Mouse (Mus musculus) c-Kit-negative CD71-positive TER-119-positive erythroid progenitor cells, embryonic 14.5 days (primary cell): ENCODE data around the gene Cdca5.
"Not testable (repeated sequence)": the region's sequence is repeated elsewhere in the genome, so short reads cannot be mapped to it uniquely, and the experiment has no call there.

Experiments used
- DNase-seq: peaks from one replicate; pipeline ENCODE4 v3.0.0-alpha.2; 2013; ENCODE audit warnings: low read depth, low spot score

The Cdca5 gene

DNA sequence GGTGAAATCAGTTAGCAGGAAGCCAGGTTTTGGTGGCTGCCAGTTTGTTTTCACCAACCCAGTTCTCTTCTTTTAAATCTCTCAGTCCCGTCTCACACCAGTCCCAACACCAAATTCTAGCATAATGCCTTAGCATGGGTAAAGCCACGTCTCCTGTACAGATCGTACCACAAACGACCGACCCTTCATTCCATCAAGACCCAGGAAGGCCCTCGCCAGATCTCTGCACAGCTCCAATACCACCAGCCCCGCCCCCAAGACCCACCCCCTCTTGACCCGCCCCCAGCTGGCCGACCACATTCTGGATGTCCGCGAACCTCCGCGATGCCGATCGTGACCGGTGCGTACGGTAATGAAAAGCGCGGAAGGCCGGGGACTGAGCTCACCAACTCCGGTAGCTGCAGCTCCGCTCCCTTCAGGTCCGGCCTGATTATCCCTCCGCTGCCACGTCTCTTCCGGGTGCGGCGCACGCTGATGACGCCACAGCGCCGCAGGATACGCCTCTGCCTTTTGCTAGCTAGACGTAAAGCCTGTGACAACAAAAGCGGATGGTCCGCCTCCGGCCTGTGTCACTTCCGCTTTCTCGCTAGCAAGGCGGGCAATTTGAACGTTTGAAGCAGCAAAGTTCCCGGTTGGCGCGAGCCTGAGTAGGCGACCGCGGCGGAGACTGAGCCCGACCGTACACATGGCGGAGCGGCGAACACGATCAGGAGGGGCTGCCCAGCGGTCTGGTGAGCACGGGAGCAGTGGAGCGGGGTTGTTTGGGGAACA lies at the start of gene Cdca5, which contains the start of gene Zfpl1:
Gene Cdca5, plus strand, starts transcription at position 506 of the 771 bp plus-strand sequence.
Gene Zfpl1, minus strand, starts transcription at position 479 of the 771 bp plus-strand sequence.
- DNase-seq: peak; percentile 98

DNA sequence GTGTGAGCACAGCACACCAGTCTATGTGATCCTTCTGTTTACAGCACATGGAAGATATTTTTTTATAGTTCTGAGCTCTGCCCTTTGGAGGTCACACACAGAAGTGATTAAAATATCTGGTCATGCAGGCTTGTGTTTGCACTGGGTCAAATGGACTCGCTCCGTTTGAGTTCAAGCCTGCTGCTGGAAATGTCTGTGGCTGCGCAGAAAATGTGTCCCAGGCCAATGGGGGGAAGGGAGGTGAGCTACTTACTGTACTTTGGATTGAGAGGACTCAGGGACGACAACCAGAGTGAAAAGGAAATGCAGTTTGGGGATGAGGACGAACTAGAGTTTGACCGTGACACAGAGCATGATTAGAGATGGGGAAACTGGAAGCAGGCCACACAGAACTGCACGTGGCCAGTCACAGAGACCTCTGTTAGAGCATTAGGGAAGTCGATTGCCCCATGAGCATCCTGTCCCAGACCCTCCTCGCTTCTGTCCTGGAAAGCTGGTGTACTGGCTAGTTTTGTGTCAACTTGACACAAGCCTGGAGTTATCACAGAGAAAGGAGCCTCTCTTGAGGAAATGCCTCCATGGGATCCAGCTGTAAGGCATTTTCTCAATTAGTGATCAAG lies 48.7 kb upstream of the Cdca5 start:
- DNase-seq: no peak

DNA sequence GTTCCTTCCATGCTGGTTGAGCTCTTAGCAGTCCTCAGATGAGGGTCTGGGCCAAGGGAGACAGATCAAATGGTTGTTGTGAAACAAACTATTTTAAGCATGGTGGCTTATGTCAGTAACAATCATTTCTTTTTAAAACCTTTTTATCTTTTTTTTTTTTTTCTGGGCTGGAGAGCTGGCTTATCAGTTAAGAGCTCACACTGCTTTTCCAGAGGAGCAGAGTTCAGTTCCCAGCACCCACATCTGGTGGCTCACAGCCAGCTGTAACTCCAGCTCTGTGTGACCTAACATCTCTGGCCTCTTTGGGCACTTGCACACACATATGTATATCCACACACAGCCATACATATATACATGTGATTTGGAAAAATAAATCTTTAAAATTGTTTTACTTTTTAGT lies 47.1 kb upstream of the Cdca5 start:
- no peak for DNase-seq

DNA sequence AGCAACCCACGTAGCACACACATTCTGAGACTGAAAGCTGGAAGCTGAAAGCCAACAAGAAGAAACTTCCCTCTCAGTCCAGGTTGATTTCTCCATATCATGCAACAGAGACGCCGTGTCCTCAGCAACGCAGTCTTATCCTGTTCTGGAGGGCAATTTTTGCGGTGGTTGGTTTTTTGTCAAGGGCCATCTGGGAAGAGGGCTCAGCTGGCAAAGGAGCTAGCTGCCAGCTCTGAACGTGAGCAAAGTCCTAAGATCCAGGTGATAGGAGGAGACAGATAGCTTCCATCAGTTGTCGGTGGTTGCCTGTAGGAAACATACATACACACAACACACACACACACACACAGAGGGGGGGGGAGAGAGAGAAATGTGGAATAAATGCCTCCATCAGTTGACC lies 46.5 kb upstream of the Cdca5 start:
- DNase-seq: no peak

DNA sequence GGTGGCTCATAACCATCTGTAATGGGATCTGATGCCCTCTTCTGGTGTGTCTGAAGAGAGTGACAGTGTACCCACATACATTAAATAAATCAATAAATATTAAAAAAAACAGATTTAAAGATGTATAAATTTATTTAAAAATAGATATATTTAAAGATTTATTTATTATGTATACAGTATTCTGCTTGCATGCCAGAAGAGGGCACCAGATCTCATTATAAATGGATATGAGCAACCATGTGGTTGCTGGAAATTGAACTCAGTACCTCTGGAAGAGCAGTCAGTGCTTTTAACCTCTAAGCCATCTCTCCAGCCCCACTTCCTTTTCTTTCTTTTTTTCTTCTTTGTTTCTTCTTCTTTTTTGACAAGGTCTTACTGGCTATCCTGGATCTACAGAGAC lies 44.8 kb upstream of the Cdca5 start:
- no peak for DNase-seq

DNA sequence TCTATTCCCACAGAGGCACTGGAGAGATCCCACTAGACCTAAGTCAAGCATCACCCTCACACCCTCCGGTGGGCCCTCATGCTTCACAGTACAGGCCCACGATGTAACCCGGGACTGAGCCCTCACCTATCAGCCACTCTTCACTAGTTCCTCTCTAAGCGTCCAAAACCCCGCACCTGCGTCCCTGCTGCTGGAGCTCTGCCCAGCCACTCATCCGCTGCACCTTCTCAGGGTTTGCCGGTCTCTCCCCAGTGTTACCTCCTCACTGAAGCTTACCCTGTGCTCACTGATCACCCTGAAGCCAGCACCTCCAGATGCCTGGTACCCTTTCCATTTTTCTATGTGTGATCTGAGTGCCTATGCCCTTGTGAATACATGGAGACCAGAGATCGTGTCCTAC lies 42.5 kb upstream of the Cdca5 start:
- no peak for DNase-seq

DNA sequence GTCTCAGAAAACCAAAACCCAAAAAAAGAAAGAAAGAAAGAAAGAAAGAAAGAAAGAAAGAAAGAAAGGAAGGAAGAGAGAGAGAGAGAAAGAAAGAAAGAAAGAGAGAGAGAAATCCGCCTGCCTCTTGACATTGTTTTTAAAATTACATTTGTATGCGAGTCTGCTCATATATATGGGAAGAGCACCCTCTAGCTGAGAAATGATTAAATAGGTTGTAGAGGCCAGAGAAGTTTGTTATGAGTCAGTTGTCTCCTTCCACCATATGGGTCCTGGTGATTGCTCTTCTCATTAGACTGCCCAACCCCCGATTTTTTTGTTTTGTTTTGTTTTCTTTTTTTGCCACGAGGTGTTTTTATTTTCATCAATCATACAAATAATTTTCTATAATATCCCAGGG lies 40.7 kb upstream of the Cdca5 start:
- DNase-seq: not testable (repeated sequence)

DNA sequence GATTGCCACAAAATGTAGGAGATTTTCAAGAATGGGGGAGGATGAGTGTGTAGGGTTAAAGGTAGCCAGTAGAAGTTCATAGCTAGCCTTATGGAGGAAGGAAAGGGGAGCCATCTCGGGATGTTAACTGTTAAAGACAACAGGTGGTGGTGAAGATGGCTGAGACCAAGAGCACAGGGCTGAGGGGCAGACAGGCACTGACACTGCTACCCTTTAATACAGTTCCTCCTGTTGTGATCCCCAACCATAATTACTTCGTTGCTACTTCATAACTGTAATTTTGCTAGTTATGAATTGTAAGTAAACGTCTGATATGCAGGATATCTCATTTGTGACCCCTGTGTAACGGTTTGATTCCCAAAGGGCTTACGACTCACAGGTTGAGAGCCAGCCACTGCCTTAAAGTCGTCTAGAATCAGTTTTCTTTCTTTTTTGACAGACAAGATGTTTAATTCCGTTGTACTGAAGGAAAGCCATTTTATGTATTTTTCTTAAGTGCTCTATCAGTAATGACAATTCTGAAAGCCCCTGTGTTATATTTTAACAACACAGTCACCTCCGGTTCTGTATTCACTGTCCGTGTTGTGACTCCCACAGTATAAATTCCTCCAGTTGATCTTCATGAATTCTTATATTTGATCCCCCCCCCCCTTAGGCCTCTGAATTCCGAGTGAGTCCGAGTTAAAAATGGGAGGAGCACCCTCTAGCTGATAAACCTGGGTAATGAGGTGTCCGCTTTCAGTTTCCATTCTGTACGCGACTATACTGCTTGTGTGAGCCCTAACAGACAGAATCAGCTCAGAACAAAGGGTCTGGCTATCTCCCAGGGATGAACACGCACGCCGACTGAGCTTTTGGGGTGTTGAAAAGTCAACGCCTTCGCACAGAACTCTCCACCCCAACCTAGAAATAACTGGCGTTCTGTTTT lies 39.2 kb upstream of the Cdca5 start:
- DNase-seq: no peak

DNA sequence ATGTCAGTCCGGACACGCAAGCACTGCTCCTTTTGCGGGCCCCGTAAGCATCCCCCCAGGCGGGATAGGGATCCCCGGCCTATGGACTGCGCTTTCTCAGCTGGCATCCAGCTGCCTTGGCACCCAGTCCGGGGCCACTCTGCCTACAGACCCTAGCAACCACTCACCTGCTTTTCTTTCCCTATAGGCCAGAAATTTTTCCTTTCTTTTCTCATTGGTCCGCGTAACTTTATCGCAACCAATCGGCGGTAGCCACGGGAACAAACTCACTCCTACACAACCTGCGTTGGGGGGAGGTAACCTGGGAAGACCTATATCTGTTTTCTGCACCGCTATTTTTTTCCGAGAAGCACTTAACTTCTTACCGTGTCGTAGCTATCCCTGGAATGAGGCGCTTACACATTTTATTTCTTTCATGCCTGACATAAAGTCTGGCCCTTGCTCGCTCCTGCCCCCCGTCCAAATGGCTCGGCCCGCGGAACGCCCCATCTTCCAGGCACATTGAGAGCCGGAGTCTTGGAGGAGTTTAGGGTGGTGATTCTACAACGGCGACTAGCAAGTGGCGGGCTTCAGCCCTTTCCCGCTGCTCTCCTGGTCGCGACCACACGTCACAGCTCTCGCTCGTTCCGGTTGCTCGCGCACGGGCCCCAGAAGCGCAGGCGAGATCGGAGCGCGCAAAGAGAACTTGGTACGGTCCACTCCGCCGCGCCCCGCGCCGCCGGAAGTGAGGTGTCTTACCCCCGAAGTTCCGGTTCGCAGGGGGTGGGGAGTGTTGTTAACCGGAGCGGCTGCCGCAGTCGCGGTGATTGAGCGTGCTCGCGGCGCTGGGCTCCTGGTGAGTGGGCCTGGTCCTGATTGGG lies 38.3 kb upstream of the Cdca5 start, which contains the start of gene Syvn1:
Gene Syvn1, plus strand, starts transcription at position 283 of the 860 bp plus-strand sequence.
- peak; percentile 87 for DNase-seq

DNA sequence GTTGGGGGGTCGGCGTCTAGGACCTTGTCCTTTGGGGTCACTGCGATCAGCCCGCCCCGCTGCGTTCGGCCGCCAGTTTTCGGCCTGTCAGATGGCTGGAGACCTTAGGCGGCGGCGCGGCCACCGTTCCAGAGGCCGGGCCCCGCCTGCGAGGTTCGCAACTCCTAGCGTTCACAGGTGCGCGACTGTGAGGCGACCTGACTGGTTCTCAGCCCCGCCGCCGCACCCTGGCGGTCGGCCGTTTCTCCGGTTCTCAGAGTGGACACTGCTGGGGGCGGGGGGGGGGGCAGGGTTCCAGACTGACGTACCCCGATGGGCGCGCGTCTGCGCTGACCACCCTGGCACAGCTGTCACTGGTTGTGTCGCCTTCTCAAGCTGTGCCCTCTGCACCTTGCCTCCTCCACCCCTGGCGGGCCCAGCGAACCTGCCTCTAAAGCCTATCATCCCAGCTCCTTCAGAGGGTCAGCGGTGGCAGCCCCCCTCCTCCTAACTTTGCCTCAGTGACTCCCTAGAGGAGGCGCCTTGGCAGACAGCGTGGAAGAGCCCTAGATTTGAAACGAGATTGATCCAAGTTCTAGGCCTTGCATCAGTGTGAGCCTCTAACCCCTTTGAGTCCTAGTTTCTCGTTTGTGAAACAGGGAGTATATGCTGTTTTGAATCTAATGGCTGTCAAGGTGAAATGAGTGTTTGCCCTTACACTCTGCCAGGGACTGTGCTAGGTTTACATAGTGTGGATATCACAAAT lies 37.5 kb upstream of the Cdca5 start:
- no peak for DNase-seq

DNA sequence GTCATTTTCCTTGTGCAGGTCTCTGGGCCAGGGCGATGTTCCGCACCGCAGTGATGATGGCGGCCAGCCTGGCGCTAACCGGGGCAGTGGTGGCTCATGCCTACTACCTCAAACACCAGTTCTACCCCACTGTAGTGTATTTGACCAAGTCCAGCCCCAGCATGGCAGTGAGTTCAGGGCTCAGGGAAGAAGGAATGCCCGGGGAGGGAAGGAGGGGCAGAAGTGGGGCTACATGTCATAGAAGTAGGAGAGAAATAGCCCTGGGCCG lies 37.0 kb upstream of the Cdca5 start:
- no peak for DNase-seq

DNA sequence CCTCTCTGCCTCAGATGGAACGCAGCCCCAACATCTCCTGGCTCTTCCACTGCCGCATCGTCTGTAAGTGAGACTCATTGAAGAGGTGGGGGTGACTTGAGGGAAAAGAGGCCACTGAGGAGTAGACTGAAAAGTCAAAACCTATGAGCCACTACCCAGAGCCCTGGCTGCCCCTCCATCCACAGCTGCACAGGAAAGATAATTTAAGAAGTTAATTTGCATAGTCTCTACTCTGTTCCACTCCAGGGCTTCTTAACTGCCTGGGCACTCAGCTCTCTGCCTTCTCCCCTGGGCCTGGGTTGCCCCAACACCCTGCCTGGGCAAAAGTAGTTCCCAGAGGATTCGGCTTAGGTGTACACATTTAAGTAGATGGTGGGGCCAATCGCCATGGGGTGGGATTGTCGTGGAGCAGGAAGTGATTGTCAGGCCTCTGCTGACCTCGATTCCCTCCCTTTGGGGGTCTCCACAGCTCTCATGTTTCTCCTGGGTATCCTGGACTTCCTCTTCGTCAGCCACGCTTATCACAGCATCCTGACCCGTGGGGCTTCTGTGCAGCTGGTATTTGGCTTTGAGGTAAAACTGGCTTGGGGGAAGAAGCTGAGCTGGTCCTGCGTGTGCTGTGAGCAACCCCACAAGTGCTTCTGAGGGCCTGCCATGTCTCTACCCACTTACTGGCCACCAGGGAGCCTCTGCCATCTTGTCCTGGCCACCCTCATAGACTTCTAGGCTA lies 35.9 kb upstream of the Cdca5 start:
- DNase-seq: no peak

DNA sequence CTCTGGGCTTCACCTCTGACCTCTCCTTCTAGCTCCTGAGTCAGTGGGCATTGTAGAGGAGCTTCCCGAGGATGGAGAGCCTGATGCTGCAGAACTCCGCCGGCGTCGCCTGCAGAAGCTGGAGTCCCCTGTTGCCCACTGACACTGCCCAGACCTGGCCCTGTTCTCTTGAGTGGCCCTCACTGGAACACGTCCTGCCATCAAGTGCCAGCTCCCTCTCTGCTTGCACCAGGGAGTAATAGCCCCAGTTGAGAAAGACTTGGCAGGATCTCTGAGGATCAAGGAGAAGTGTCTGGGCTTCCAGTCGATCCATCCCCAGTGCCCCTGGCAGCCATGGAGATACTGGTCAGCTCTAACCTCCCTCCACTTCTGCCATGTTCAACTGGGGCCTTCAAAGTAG lies 32.3 kb upstream of the Cdca5 start:
- DNase-seq: no peak

DNA sequence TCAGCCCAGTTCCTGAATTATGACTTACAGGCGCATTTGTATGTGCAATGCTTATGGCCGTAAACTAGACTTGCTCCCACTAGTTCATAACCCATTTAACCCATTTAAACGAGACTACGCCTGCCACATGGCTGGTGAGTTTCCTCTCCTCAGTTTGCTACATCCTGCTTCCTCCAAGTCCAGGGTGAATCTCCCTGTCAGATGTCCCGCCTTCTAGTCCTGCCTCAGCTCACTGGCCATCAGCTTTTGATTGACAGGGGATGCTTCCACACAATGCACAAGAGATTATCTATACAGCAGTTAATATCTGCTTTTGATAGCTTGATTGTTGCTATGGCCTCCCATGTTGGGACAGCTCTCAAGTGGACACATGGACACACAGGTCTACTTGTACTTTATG lies 30.5 kb upstream of the Cdca5 start:
- no peak for DNase-seq

DNA sequence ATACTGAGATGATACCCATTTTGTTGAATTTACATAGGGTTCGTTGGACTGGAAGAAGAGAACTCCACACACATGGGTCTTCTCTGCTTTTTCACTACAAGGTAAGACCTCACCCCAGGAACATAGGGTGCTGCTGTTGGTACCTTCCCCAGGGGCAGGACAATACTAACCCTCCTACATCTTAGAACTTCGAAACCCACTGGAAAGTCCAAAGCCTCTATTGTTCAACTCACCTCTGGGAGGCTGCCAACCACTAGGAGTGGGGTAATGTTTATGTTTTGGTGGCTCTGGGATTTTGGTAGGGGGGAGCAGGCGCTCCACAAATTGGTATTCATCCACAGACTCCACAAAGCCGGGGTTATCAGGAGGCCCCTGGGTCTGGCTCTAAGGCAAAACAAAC lies 28.1 kb upstream of the Cdca5 start:
- DNase-seq: no peak

DNA sequence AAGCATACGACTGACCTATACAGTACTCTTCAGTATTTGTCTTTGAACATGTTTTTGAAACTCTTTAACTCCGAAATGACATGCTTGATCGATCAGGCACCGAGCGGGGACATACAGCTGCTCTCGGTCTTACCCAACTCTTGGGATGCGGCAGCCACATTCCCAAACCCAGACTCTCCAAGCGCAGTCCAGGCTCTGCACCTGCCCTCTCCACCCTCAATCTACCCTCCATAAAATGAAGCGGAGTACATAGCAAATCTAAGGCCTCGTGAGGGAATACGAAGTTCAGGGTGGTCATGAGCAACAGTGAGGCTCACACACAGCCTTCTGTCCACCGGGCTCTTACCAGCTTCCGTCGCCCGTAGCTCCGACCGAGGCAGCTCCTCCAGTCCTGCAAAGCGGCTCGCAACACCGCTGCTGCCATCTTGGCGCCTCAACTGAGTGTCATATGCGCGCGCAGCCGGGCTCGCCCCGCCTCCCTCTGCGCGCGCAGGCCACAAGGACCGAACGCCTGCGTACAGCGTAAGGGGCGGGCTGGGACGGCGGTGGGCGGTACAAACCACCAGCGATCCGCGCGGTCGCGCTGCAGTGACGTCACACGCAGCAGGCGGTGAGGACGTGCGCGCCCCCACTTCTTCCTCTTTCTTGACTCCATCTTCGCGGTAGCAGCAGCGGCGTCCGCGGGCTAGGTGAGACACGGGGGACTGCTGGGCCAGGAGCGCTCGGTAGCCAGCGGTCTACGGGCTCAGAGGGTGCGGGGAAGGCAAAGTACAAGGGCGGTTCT lies 27.3 kb upstream of the Cdca5 start, which contains the start of the genes Mrpl49 and Fau:
Gene Mrpl49, minus strand, starts transcription at position 473 of the 784 bp plus-strand sequence.
Gene Fau, plus strand, starts transcription at position 532 of the 784 bp plus-strand sequence.
- DNase-seq: peak; percentile 96

DNA sequence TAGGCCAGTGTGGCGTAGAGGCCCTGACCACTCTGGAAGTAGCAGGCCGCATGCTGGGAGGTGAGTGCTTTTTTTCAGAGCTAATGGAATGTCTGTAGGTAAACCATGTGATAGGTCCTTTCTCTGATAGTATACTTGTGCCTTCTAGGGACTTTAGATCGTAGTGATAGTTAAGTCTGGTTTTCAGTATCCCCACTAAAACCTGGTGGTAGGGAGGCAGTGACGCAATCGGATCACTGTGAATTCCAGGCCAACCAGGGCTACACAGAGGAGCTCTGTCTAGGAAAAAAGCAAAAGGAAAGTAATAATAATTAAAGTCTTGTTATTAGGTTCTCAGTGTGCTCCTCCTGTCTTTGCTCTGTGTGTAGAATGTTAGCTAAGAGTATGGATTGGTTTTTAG lies 26.3 kb upstream of the Cdca5 start:
- no peak for DNase-seq

DNA sequence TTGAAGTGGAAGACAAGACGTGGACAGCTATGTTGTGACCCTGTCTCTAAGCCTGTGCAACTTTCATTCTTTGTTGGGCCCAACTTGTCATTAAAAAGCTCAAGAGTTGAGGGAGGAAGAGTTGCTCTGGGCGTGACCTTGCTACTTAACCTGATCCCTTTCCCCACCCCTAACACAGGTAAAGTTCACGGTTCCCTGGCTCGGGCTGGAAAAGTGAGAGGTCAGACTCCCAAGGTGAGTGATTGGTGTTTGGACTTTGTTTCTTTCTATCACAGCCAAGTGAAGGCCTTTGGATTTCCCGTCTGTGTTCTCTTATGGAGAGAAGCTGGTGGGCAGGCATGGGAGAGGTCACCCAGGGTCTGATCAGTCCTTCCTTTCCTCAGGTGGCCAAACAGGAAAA lies 25.8 kb upstream of the Cdca5 start:
- DNase-seq: no peak

DNA sequence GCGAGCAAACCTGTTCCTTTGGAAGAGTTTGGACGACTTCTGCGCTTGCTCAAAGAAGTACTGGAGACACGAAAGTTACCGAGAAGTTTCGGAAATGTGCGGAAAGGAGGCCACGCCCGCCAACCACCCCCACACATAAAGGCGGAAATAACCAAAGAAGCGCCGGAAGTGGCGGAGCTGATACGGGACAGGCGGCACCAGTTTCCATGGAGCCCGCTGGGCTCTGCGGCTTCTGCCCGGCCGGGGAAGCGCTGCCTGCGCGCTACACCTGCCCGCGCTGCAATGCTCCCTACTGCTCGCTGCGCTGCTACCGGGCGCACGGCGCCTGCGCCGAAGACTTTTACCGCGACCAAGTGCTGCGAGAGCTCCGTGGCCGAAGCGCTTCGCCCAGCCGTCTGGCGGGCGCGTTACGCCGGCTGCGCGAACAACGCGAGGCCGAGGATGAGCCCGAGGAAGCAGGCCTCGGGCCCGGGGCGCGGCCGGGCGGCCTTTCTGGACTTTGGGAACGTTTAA lies 23.7 kb upstream of the Cdca5 start, which contains the start of gene Znhit2:
Gene Znhit2, plus strand, starts transcription at position 172 of the 513 bp plus-strand sequence.
- peak; percentile 87 for DNase-seq
